Comparison of ENCODE assay signal across 8 mouse cellular contexts in the genomic region with DNA sequence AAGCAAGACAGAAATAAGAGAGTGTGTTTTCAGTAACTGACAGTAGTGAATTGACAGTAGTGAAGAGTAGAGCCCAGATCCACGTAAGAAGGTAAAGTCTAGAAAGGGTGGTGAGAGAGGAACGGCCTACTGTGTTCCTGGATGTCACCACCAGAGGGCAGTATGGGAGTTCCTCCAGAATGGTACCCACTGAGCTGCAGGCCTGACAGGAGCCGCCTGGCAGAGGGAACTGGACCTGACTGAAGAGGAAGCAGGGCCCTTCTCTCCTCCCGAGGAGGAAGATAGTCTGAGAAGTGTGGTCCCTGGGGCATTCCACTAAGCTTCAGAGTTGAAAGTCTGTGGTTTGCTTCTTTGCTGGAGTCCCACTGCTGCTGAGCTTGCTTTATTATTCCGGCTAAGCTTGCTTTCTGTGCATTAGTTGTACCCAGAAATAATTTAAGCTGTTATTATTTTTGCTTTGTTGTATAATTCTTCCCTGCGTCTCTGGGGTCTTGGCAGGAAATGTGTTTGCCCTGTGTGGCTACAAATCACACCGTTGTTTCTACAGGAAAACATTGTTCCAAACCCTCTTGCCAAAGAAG. TPM values are rescaled to one million over a fixed set of nuclear protein-coding genes. Genes with fewer than 3 reads are reported as not detected.
DNase-seq lines count a peak whose midpoint lies in the region; ATAC-seq and TF ChIP-seq lines count a peak whose summit lies in the region.

No protein-coding gene starts in this region.

- no peak overlapping the region for H3K4me2 ChIP-seq in intestine, postnatal 0 days (replicated peaks; ENCODE audit: low read depth)
- H3K4me2 ChIP-seq in midbrain, embryonic 13.5 days (replicated peaks), result no peak overlapping the region

- DNase-seq in layer of hippocampus, adult 11-12 months (ENCODE audit: low spot score), result peak; percentile 85
- no peak for DNase-seq in layer of hippocampus, adult 9-10 months (ENCODE audit: low spot score)
- DNase-seq in embryo, embryonic 11.5 days (ENCODE audit: low read depth, low spot score), result peak; percentile 69
- peak; percentile 99 for DNase-seq in heart, adult 11 months
- peak; percentile 88 for DNase-seq in limb, embryonic 10.5 days (ENCODE audit: low spot score)
- DNase-seq in spleen, adult 12 weeks (ENCODE audit: low spot score), result peak; percentile 72

- WGBS in intestine, postnatal 0 days, result 29% methylated on average over 7 of the region's 7 CpGs
- 35% methylated on average over 7 of the region's 7 CpGs for WGBS in limb, embryonic 10.5 days
- WGBS in midbrain, embryonic 13.5 days, result 34% methylated on average over 7 of the region's 7 CpGs

- peak; percentile 68; the same call in 1 of the 2 replicates for ATAC-seq in intestine, postnatal 0 days
- ATAC-seq in midbrain, embryonic 13.5 days, result peak; percentile 84

- no peaks in the 10 kb centered on the region for H3K27me3 ChIP-seq in intestine, postnatal 0 days (replicated peaks; ENCODE audit: control insufficient read depth, insufficient read depth, low read length)
- H3K27me3 ChIP-seq in limb, embryonic 10.5 days (ENCODE audit: low read depth, poor library complexity, severe bottlenecking), result no peaks in the 10 kb centered on the region
- H3K27me3 ChIP-seq in midbrain, embryonic 13.5 days, result no peaks in the 10 kb centered on the region

- H3K4me3 ChIP-seq in intestine, postnatal 0 days (ENCODE audit: low read depth, low read length), result no peak overlapping the region
- H3K4me3 ChIP-seq in limb, embryonic 10.5 days, result no peak overlapping the region
- no peak overlapping the region for H3K4me3 ChIP-seq in midbrain, embryonic 13.5 days (replicated peaks)

- no peak overlapping the region for H3K9ac ChIP-seq in intestine, postnatal 0 days (ENCODE audit: low read depth, low read length)
- H3K9ac ChIP-seq in midbrain, embryonic 13.5 days (replicated peaks), result no peak overlapping the region

- H3K4me1 ChIP-seq in intestine, postnatal 0 days (replicated peaks; ENCODE audit: control insufficient read depth, insufficient read depth, low read length), result no peaks in the 10 kb centered on the region
- H3K4me1 ChIP-seq in limb, embryonic 10.5 days, result peaks cover 14% of the 10 kb centered on the region
- H3K4me1 ChIP-seq in midbrain, embryonic 13.5 days (replicated peaks), result no peaks in the 10 kb centered on the region

- no peak overlapping the region for H3K27ac ChIP-seq in intestine, postnatal 0 days (ENCODE audit: low read depth, low read length)
- no peak overlapping the region for H3K27ac ChIP-seq in limb, embryonic 10.5 days
- H3K27ac ChIP-seq in midbrain, embryonic 13.5 days, result no peak overlapping the region

- no peaks in the 10 kb centered on the region for H3K36me3 ChIP-seq in intestine, postnatal 0 days (ENCODE audit: control insufficient read depth, insufficient read depth)
- peaks cover 6% of the 10 kb centered on the region; the same call in 1 of the 2 replicates for H3K36me3 ChIP-seq in limb, embryonic 10.5 days
- H3K36me3 ChIP-seq in midbrain, embryonic 13.5 days, result peaks cover 43% of the 10 kb centered on the region

- H3K9me3 ChIP-seq in intestine, postnatal 0 days (ENCODE audit: control insufficient read depth), result 0 out of 2 replicates have a peak, but pooled peaks cover 2% of the 10 kb centered on the region
- no peaks in the 10 kb centered on the region for H3K9me3 ChIP-seq in limb, embryonic 10.5 days (replicated peaks)
- no peaks in the 10 kb centered on the region for H3K9me3 ChIP-seq in midbrain, embryonic 13.5 days

- TF ChIP-seq CTCF in intestine, postnatal 0 days (IDR thresholded peaks at IDR 0.05; ENCODE audit: low read depth), result peak; percentile 97

RNA-seq across cellular contexts. Expression of a gene that starts 10.3 kb away (rescaled TPM):
- 49.0 and 50.4 TPM in 2 replicates for polyA plus RNA-seq in intestine, postnatal 0 days (2015; fragmentation: Nextera tagmentation; extraction: Ambion mirVana)
- 41.3 and 48.0 TPM in 2 replicates for polyA plus RNA-seq in limb, embryonic 10.5 days (2016; fragmentation: Nextera tagmentation; extraction: Ambion mirVana)
- 45.9 and 52.1 TPM in 2 replicates for polyA plus RNA-seq in midbrain, embryonic 13.5 days (2015; fragmentation: Nextera tagmentation; extraction: Ambion mirVana)

RNA-seq across cellular contexts. Expression of a gene that starts 17.7 kb away (rescaled TPM):
- 14.5 and 14.6 TPM in 2 replicates for polyA plus RNA-seq in intestine, postnatal 0 days (2015; fragmentation: Nextera tagmentation; extraction: Ambion mirVana)
- polyA plus RNA-seq in limb, embryonic 10.5 days (2016; fragmentation: Nextera tagmentation; extraction: Ambion mirVana), result 48.2 and 52.1 TPM in 2 replicates
- polyA plus RNA-seq in midbrain, embryonic 13.5 days (2015; fragmentation: Nextera tagmentation; extraction: Ambion mirVana), result 35.7 and 37.0 TPM in 2 replicates

RNA-seq across cellular contexts. Expression of a gene that starts 27.7 kb away (rescaled TPM):
- 2.7 and 3.5 TPM in 2 replicates for polyA plus RNA-seq in intestine, postnatal 0 days (2015; fragmentation: Nextera tagmentation; extraction: Ambion mirVana)
- polyA plus RNA-seq in limb, embryonic 10.5 days (2016; fragmentation: Nextera tagmentation; extraction: Ambion mirVana), result 20.4 and 23.7 TPM in 2 replicates
- 35.5 and 36.2 TPM in 2 replicates for polyA plus RNA-seq in midbrain, embryonic 13.5 days (2015; fragmentation: Nextera tagmentation; extraction: Ambion mirVana)

RNA-seq across cellular contexts. Expression of a gene that starts 39.4 kb away (rescaled TPM):
- polyA plus RNA-seq in intestine, postnatal 0 days (2015; fragmentation: Nextera tagmentation; extraction: Ambion mirVana), result 91.5 and 95.0 TPM in 2 replicates
- polyA plus RNA-seq in limb, embryonic 10.5 days (2016; fragmentation: Nextera tagmentation; extraction: Ambion mirVana), result 150 and 170 TPM in 2 replicates
- 122 and 130 TPM in 2 replicates for polyA plus RNA-seq in midbrain, embryonic 13.5 days (2015; fragmentation: Nextera tagmentation; extraction: Ambion mirVana)
